Mouse (Mus musculus) CH12.LX (cell line): ENCODE measurements around the gene Slco4a1.

Experiments used
- CTCF ChIP-seq, 2 experiments: IDR thresholded peaks in 1 of 2; conservative IDR thresholded peaks in 1 of 2; 2 replicates each; pipeline ENCODE4 v1.5.1; 2011 to 2012; ENCODE audit warnings: low read depth in 2 of 2, low read length in 2 of 2, improper control_type of control experiment in 1 of 2, inconsistent platforms in 1 of 2, mild to moderate bottlenecking in 1 of 2, moderate library complexity in 1 of 2
- HCFC1 ChIP-seq: IDR thresholded peaks from 2 replicates; pipeline ENCODE4 v1.6.1; 2012; ENCODE audit warnings: low read depth, mild to moderate bottlenecking, inconsistent platforms, low read length, improper control_type of control experiment
- MAFK ChIP-seq: IDR thresholded peaks from 2 replicates; pipeline ENCODE4 v1.6.1; 2011; ENCODE audit warnings: low read length, improper control_type of control experiment; ENCODE audit not compliant: insufficient replicate concordance
- MAX ChIP-seq: IDR thresholded peaks from 2 replicates; pipeline ENCODE4 v1.6.1; 2011; ENCODE audit warnings: low read length, improper control_type of control experiment

DNA sequence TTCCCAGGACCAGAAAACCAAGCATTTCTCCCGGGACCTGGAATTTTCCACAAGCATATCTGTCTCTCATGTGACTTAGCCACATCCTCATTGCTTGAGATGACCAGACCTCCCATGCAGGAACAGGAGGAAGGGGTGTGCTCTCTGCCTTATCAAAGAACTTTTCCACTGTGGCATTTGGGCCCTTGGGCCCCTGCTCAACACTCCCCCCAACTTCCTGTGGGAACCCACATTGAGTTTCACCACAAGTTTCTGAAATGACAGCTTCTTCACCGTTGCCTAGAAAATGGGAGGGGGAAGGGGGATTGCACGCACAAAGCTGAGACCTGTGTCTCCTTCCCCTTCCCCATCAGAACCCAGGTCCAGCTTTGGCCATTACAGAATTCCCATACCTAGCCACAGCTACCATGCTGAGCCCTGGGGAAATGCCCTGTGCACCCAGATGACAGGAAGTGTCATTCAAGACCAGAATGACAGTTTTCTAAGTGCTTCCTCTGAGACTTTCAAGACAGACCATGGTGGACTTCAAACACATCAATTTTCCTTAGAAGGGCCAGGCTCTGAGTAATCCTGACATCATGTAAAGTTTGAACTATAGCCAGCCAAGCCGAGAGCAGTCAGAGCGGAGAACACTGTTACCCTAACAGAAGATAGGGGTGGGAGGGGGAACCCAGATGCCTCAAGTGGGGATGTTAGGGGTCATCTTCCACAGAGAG lies 18.7 kb upstream of the Slco4a1 start:
- no peak; the same call in 1 of the 2 replicates for TF ChIP-seq HCFC1
- peak; percentile 65; the same call in 1 of the 2 replicates for TF ChIP-seq MAFK
- TF ChIP-seq MAX = no peak
- TF ChIP-seq CTCF (conservative IDR thresholded peaks at IDR 0.05 in 1 of 2, IDR thresholded peaks at IDR 0.05 in 1 of 2; ENCODE audit: low read depth in 2 of 2, low read length in 2 of 2) = no peak
